Mouse (Mus musculus) embryonic fibroblast, embryonic 13.5 days (primary cell): ENCODE measurements around the gene Mcf2l.

Experiments used
- CTCF ChIP-seq: IDR thresholded peaks from 2 replicates; pipeline ENCODE4 v1.5.1; 2011; ENCODE audit warnings: mild to moderate bottlenecking, control low read depth, low read length, moderate library complexity, borderline replicate concordance; ENCODE audit not compliant: insufficient read depth
- POLR2A ChIP-seq: IDR thresholded peaks from 2 replicates; pipeline ENCODE4 v1.6.1; 2011; ENCODE audit warnings: low read depth, mild to moderate bottlenecking, control low read depth, low read length, moderate library complexity

DNA sequence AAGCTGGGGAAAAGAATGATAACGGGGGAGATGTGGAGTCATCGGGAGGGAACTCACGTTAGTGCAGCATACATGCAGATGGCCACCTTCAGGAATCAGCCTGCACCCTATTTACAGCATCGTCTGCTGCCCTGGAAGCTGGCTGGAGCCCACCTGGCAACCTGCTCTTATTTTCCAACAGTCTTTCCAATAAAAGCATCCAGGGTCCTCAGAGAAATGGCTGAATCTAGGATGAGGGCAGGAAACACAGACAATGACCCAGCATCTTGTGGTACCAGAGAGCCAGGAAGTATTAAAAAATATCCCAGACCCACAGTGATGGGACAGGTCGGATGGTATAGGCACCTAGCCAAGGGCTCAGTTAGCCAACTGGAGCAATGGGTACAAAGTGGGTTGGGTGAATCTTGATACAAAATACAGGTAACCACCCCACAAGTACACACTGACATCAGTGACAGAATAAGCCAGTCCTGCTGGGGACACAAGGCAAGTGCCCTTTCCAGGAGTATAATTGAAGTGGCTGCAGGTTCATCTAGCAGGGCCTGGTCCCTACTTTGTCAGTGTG, 19.4 kb downstream of the Mcf2l start:
- no peak for TF ChIP-seq CTCF
- TF ChIP-seq POLR2A, result no peak
